9 mouse cellular contexts compared by ENCODE assay signal in the genomic region with DNA sequence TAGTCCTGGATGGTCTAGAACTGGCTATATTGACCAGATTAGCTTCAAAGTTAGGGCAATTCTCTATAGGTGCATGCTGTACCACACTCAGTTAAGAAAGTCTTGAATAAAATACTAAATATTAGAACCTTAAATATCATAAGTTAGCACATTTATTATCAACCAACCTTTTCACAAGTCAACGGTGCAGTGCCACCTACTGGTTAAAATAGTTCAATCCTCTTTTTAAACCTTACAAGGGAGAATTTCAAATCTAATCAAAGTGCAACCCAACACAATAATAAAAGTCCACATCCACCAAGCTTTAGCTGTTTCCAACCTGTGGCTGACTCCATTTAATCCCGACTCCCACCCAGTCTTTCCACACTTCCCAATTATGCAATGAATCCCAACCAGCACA. TPM values are rescaled to one million over a fixed set of nuclear protein-coding genes. Genes with fewer than 3 reads are reported as not detected.
DNase-seq lines count a peak whose midpoint lies in the region; TF ChIP-seq lines count a peak whose summit lies in the region.
"Had no signal": no experiment of that assay in that cellular context is flagged by ENCODE, and none has a peak within 500 bp of the region (broad histone marks: within the 10 kb centered on the region; RNA-seq: fewer than 3 reads in every experiment).

No protein-coding gene starts in this region.

- TF ChIP-seq POLR2A in kidney, adult 2 months (IDR thresholded peaks at IDR 0.05; ENCODE audit: low read depth, low read length) = no peak

- peak; percentile 19 for DNase-seq in kidney, adult 2 months
- DNase-seq in kidney, adult 8-10 months = no peak
- DNase-seq in thymus, postnatal 0 days (ENCODE audit: low spot score) = peak; percentile 42
- no peak for DNase-seq in thymus, adult 18-20 months
- DNase-seq in embryo, embryonic 10.5 days (ENCODE audit: low spot score) = peak; percentile 62
- DNase-seq in telencephalon, adult 2 months (ENCODE audit: low read depth, low spot score) = peak; percentile 23
- no peak for DNase-seq in urinary bladder, adult 2 months (ENCODE audit: low spot score)
- DNase-seq: cerebellum, adult 11 months had no signal

- H3K4me1 ChIP-seq in kidney, adult 2 months (ENCODE audit: control insufficient read depth, insufficient read depth, low read length) = no peaks in the 10 kb centered on the region

- no peaks in the 10 kb centered on the region for H3K27me3 ChIP-seq in kidney, adult 2 months (replicated peaks; ENCODE audit: control insufficient read depth, insufficient read depth, low read length)
- H3K27me3 ChIP-seq: heart, embryonic 13.5 days had no signal

- no peak for TF ChIP-seq CTCF in kidney, adult 2 months (conservative IDR thresholded peaks at IDR 0.05; ENCODE audit: insufficient read depth, insufficient read length, low read depth, low read length)

- WGBS in kidney, adult 2 months = 45% methylated on average over 2 of the region's 2 CpGs

- H3K27ac ChIP-seq in kidney, adult 2 months (ENCODE audit: insufficient read depth, low read depth, low read length) = no peak overlapping the region
- H3K27ac ChIP-seq: heart, embryonic 13.5 days had no signal

- H3K36me3 ChIP-seq in kidney, adult 2 months (ENCODE audit: control insufficient read depth, insufficient read depth, low read length) = peaks cover 3% of the 10 kb centered on the region; the same call in 1 of the 2 replicates

- H3K4me3 ChIP-seq in kidney, adult 2 months (ENCODE audit: insufficient read depth, low read depth, low read length) = no peak overlapping the region
- H3K4me3 ChIP-seq: heart, embryonic 13.5 days had no signal

RNA-seq across cellular contexts. Expression of gene Ccdc141, which starts 33.5 kb away (rescaled TPM):
- polyA plus RNA-seq in kidney, adult 2 months (2012; rRNA removed) = 12.8 and 16.0 TPM in 2 replicates
- polyA plus RNA-seq in thymus, postnatal 0 days (2015; fragmentation: Nextera tagmentation; extraction: Ambion mirVana) = 2.3 and 2.8 TPM in 2 replicates
- 5.1 and 5.4 TPM in 2 replicates for polyA plus RNA-seq in urinary bladder, adult 2 months (2012; rRNA removed)

Comparison
In these comparisons a context has a peak if more than half of its experiments do, and no peak if none do; other contexts are left out.
1. DNase-seq: peak in kidney, adult 2 months (single experiment), thymus, postnatal 0 days (single experiment), embryo, embryonic 10.5 days (single experiment) and telencephalon, adult 2 months (single experiment); none in kidney, adult 8-10 months (0 of 2), thymus, adult 18-20 months (0 of 2) and urinary bladder, adult 2 months (single experiment).